Mouse (Mus musculus) stomach, postnatal 0 days (tissue): ENCODE results near the gene Hspe1. TPM values are rescaled to one million over a fixed set of nuclear protein-coding genes. Genes with fewer than 3 reads are reported as not detected.
"Not testable (repeated sequence)": the region's sequence is repeated elsewhere in the genome, so short reads cannot be mapped to it uniquely, and the experiment has no call there.

Experiments
- ATAC-seq: fragments of 200-750 bp; cut with Nextera tagmentation; 2 replicates; pipeline ENCODE4 v1.8.0; 2017; ENCODE audit not compliant: low FRiP score, low TSS enrichment
- DNase-seq: peaks from one replicate; pipeline ENCODE4 v3.0.0-alpha.2; 2016; ENCODE audit warnings: low spot score
- H3K27ac ChIP-seq: fragments of 300-500 bp; sonication (generic); replicated peaks from 2 replicates; pipeline ENCODE4 v1.5.1; 2014; ENCODE audit warnings: mild to moderate bottlenecking, control low read depth
- H3K27me3 ChIP-seq: fragments of 300-500 bp; sonication (generic); 2 replicates; pipeline ENCODE4 v1.6.1; 2014; ENCODE audit warnings: low read length; ENCODE audit not compliant: control insufficient read depth, insufficient read depth
- H3K36me3 ChIP-seq: fragments of 300-500 bp; sonication (generic); 2 replicates; pipeline ENCODE4 v1.6.1; 2014; ENCODE audit warnings: low read length, mixed read lengths; ENCODE audit not compliant: control insufficient read depth, insufficient read depth
- H3K4me1 ChIP-seq: fragments of 300-500 bp; sonication (generic); replicated peaks from 2 replicates; pipeline ENCODE4 v1.6.1; 2014; ENCODE audit warnings: antibody characterized with exemption; ENCODE audit not compliant: control insufficient read depth, insufficient read depth
- H3K4me2 ChIP-seq: fragments of 300-500 bp; sonication (generic); replicated peaks from 2 replicates; pipeline ENCODE4 v1.6.1; 2014; ENCODE audit warnings: low read depth, mild to moderate bottlenecking, control low read depth, moderate library complexity
- H3K4me3 ChIP-seq: fragments of 300-500 bp; sonication (generic); 2 replicates; pipeline ENCODE4 v1.5.1; 2014; ENCODE audit warnings: low read depth, low read length, control low read depth
- H3K9ac ChIP-seq: fragments of 300-500 bp; sonication (generic); 2 replicates; pipeline ENCODE4 v1.6.1; 2014; ENCODE audit warnings: mild to moderate bottlenecking, low read length, control low read depth, mixed read lengths
- H3K9me3 ChIP-seq: fragments of 300-500 bp; sonication (generic); 2 replicates; pipeline ENCODE4 v1.6.1; 2016; ENCODE audit warnings: low read length; ENCODE audit not compliant: control insufficient read depth
- CTCF ChIP-seq: IDR thresholded peaks from 2 replicates; pipeline ENCODE4 v1.5.1; 2016; ENCODE audit warnings: antibody characterized with exemption, low read depth, mild to moderate bottlenecking, moderate library complexity
- EP300 ChIP-seq: optimal IDR thresholded peaks from 2 replicates; pipeline ENCODE3; 2016; ENCODE audit warnings: antibody characterized with exemption
- WGBS: fragments of 180-500 bp; shearing (Covaris S2); extraction: QIAGEN DNeasy Blood & Tissue Kit; methylation state at CpG from one replicate; pipeline ENCODE4 v1.1.7; 2014; 5-methylcytosine and 5-hydroxymethylcytosine counted together
- polyA plus RNA-seq: library from polyadenylated mRNA; unstranded; fragments of >200 nt; fragmentation: Nextera tagmentation; extraction: Ambion mirVana; gene quantifications from 2 replicates; pipeline ENCODE4 v1.2.1, GENCODE M21; 2015

Hspe1 gene
- polyA plus RNA-seq, 1 experiment from 2014 or later: 324 TPM

DNA sequence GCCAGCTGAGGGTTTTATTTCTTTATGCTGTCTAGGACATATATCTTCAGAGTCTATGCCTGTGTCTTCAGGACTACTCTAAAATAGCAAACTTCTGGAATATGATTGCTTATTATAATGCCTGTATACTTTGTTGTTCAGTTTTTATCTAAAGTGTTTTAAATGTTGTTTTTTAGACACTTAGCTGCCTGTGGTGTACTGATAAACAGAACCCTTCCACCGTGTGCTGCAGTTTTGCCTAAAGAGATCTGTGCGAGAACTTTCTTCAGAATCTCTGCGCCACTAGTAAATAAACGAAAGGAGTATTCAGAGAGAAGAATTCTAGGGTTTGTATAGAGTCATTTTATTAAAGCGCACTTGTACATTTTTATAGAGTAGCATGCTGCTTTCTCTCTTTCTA lies 26.8 kb upstream of the Hspe1 start:
- TF ChIP-seq EP300: no peak
- no peak overlapping the region for H3K4me3 ChIP-seq
- no peaks in the 10 kb centered on the region for H3K9me3 ChIP-seq
- no peak overlapping the region for H3K4me2 ChIP-seq
- DNase-seq: no peak
- peaks cover 6% of the 10 kb centered on the region; the same call in 1 of the 2 replicates for H3K36me3 ChIP-seq
- WGBS: 87% methylated on average over 5 of the region's 5 CpGs
- no peaks in the 10 kb centered on the region for H3K27me3 ChIP-seq
- no peak for ATAC-seq
- no peak overlapping the region for H3K27ac ChIP-seq
- no peaks in the 10 kb centered on the region for H3K4me1 ChIP-seq
- H3K9ac ChIP-seq: no peak overlapping the region

DNA sequence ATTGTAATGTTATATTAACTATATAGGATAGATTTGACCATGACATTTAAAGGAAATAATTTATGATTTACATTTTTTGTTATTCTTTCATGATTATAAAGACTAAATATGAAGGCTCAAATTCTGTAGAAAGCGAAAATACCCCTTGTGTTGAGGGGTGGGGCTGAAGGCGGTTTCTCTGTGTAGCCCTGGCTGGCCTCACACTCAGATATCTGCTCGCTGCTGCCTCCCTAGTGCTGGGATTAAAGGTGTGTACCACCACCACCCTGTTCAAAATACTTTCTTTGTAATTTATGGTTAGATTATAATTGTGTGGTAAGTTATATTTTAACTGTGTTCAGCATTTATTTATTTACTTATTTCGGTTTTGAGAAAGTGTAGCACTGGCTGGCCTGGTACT lies 26.2 kb upstream of the Hspe1 start:
- no peak overlapping the region for H3K27ac ChIP-seq
- ATAC-seq (no peak), DNase-seq (no peak)
- H3K4me3 ChIP-seq: no peak overlapping the region
- WGBS: 87% methylated on average over 4 of the region's 4 CpGs
- H3K4me2 ChIP-seq: no peak overlapping the region
- H3K4me1 ChIP-seq: no peaks in the 10 kb centered on the region
- H3K27me3 ChIP-seq: no peaks in the 10 kb centered on the region
- H3K9me3 ChIP-seq: no peaks in the 10 kb centered on the region
- H3K9ac ChIP-seq: no peak overlapping the region
- peaks cover 7% of the 10 kb centered on the region; the same call in 1 of the 2 replicates for H3K36me3 ChIP-seq
- TF ChIP-seq EP300 (no peak), CTCF (no peak)

DNA sequence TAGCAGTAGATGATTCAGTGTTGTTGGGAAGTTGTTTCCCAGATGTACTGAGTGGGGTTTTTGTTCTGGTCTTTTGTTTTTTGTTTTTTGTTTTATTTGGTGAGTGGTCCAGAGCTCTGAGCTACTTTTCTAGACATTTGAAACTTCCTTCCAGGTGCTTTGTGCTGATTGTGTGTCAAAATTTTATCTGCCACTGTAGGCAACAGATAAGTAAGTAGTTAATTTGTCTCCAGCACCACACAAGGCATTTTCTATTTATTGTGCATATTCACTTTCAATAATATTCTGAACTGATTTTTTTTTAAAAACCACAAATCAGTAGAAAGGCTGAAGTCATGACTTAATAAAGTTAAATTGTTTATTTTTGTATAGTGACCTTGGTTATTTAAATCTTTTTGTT lies 15.6 kb upstream of the Hspe1 start:
- not testable (repeated sequence) for H3K4me3 ChIP-seq, DNase-seq

DNA sequence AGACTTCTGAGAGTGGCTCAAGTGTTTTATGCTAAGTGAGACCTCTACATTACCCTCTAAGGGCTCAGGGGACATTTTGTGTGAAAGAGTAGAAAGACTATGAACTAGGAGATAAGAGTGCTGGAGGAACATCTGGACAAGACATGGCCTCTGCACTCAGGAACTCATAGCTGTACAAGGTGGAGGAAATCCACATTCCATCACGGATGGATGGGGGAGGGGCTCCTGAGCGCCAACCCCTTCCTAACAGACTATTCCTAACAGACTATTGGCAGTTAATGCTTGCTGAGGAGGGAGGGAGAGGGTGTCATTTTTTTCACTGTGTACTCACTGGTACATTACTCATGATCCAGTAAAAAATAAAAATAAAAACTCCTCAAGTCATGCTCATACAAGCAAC lies 13.2 kb upstream of the Hspe1 start:
- H3K4me3 ChIP-seq: no peak overlapping the region
- no peak overlapping the region for H3K9ac ChIP-seq
- H3K4me1 ChIP-seq: no peaks in the 10 kb centered on the region
- H3K4me2 ChIP-seq: no peak overlapping the region
- no peaks in the 10 kb centered on the region for H3K9me3 ChIP-seq
- 37% methylated on average over 2 of the region's 2 CpGs for WGBS
- no peaks in the 10 kb centered on the region for H3K27me3 ChIP-seq
- no peak for TF ChIP-seq EP300
- no peak for DNase-seq
- no peak for ATAC-seq
- peaks cover 11% of the 10 kb centered on the region; the same call in 1 of the 2 replicates for H3K36me3 ChIP-seq
- H3K27ac ChIP-seq: no peak overlapping the region

More for the DNA sequence above, 15.6 kb upstream of the Hspe1 start:
- not testable (repeated sequence) for H3K4me2 ChIP-seq, H3K27me3 ChIP-seq, H3K9ac ChIP-seq, H3K27ac ChIP-seq, ATAC-seq, H3K4me1 ChIP-seq, H3K9me3 ChIP-seq
- H3K36me3 ChIP-seq: peaks cover 11% of the 10 kb centered on the region

DNA sequence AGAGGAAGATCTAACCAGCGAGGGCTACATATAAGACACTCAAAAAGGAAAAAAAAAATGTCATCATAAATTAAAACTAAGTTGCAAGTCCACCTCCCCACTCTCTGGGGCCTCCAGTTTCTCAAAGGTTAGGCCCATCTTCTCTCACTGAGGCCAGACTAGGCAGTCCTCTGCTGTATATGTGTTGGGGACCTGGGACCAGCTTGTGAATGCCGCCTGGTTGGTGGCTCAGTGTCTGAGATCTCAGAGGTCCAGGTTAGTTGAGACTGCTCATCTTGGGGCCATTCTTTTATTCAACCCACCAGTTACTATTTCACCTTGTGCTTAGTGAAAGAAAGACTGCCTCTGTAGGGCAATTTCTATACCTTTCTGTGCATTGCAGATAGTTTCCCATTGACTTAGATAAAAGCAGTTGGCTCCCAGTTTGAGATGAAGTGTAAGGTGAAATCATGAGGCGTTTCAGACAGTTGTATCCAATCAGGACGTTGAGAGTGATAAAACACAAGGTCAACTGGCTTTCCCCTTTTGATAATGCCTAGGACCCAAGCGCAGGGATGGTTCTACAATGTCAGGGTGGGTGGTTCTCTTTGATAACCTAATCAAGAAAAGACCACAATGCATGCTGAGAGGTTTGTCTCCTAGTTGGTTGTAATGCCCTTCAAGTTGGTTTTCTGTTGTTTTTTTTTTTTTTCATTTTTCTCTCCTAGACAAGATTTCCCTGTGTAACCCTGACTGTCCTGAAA lies 12.1 kb upstream of the Hspe1 start:
- ATAC-seq: no peak
- Histone ChIP-seq H3K27me3 (no peaks in the 10 kb centered on the region), H3K9me3 (no peaks in the 10 kb centered on the region), H3K4me3 (no peak overlapping the region), H3K27ac (no peak overlapping the region), H3K4me1 (no peaks in the 10 kb centered on the region), H3K4me2 (no peak overlapping the region), H3K9ac (no peak overlapping the region), H3K36me3 (peaks cover 11% of the 10 kb centered on the region; the same call in 1 of the 2 replicates)
- WGBS: 67% methylated on average over 5 of the region's 5 CpGs
- no peak for DNase-seq
- TF ChIP-seq EP300 (no peak), CTCF (no peak)

DNA sequence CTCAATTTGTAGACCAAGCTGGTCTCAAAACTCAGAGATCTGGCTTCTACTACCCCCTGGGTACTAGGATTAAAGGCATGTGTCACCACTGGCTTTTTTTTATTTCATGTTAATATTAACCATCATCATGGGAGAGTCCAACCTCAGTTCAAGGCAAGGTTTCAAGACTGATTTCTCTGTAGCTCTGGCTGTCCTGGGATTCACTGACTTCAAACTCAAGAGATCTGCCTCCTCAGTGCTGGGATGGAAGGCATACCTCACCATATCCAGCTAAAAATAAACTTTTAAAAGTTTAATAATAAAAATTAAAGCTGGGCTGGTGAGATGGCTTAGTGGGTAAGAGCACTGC lies 11.6 kb upstream of the Hspe1 start:
- Histone ChIP-seq H3K27me3 (no peaks in the 10 kb centered on the region), H3K9me3 (no peaks in the 10 kb centered on the region), H3K36me3 (peaks cover 9% of the 10 kb centered on the region; the same call in 1 of the 2 replicates), H3K27ac (no peak overlapping the region), H3K4me3 (no peak overlapping the region), H3K4me1 (no peaks in the 10 kb centered on the region), H3K9ac (no peak overlapping the region), H3K4me2 (no peak overlapping the region)
- TF ChIP-seq EP300: no peak
- DNase-seq (no peak), ATAC-seq (no peak)
